Mouse (Mus musculus) forebrain, embryonic 13.5 days (tissue): Measurements from ENCODE around the gene Tiam1. TPM values are rescaled to one million over a fixed set of nuclear protein-coding genes. Genes with fewer than 3 reads are reported as not detected.

Experiments used
- ATAC-seq: fragments of 200-750 bp; cut with Nextera tagmentation; 2 replicates; pipeline ENCODE4 v1.8.0; 2017
- H3K27ac ChIP-seq: fragments of 300-500 bp; sonication (generic); 2 replicates; pipeline ENCODE4 v1.5.1; 2015; ENCODE audit warnings: inconsistent platforms, mild to moderate bottlenecking, moderate library complexity
- H3K27me3 ChIP-seq: fragments of 300-500 bp; sonication (generic); 2 replicates; pipeline ENCODE4 v1.6.1; 2015; ENCODE audit warnings: mild to moderate bottlenecking, inconsistent platforms
- H3K36me3 ChIP-seq: fragments of 300-500 bp; sonication (generic); 2 replicates; pipeline ENCODE4 v1.6.1; 2015; ENCODE audit warnings: mild to moderate bottlenecking, inconsistent platforms; ENCODE audit not compliant: poor library complexity, severe bottlenecking
- H3K4me1 ChIP-seq: fragments of 300-500 bp; sonication (generic); 2 replicates; pipeline ENCODE4 v1.6.1; 2015; ENCODE audit warnings: inconsistent platforms
- H3K4me2 ChIP-seq: fragments of 300-500 bp; sonication (generic); 2 replicates; pipeline ENCODE4 v1.6.1; 2015; ENCODE audit warnings: inconsistent platforms, mild to moderate bottlenecking, moderate library complexity
- H3K4me3 ChIP-seq: fragments of 300-500 bp; sonication (generic); 2 replicates; pipeline ENCODE4 v1.5.1; 2015; ENCODE audit warnings: mild to moderate bottlenecking, inconsistent platforms
- H3K9ac ChIP-seq: fragments of 300-500 bp; sonication (generic); 2 replicates; pipeline ENCODE4 v1.6.1; 2015; ENCODE audit warnings: mild to moderate bottlenecking, inconsistent platforms
- H3K9me3 ChIP-seq: fragments of 300-500 bp; sonication (generic); replicated peaks from 2 replicates; pipeline ENCODE4 v1.6.1; 2016; ENCODE audit warnings: inconsistent platforms
- WGBS: fragments of 180-500 bp; shearing (Covaris S2); methylation state at CpG from one replicate; pipeline ENCODE4 v1.1.7; 2015; 5-methylcytosine and 5-hydroxymethylcytosine counted together
- polyA plus RNA-seq: library from polyadenylated mRNA; unstranded; fragments of >200 nt; fragmentation: Nextera tagmentation; extraction: Ambion mirVana; gene quantifications from 2 replicates; pipeline ENCODE4 v1.2.1, GENCODE M21; 2015

The Tiam1 gene
- polyA plus RNA-seq, 1 experiment from 2014 or later = 29.4 TPM

DNA sequence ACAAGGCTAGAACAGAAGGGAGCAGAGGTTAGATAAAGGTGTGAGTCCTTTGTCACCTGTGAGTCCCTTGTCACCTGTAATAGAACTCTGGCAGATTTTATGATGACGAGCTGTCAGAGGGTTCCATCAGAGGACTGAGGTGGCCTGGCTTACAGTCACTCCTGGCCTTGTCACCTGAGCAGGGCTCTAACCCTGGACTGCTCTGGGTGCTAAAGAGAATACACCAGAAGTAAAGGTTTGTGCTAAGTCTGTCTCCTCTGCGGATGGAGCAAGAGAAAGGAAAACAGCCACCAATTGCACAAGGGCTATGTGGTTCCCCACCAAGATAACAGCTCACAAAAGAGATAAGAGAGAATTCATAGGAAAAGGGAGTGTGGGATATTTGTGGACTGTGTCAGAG lies 404.0 kb downstream of the Tiam1 start:
- Histone ChIP-seq H3K9ac (no peak overlapping the region), H3K4me2 (no peak overlapping the region), H3K27me3 (no peaks in the 10 kb centered on the region), H3K27ac (no peak overlapping the region), H3K4me3 (no peak overlapping the region), H3K9me3 (no peaks in the 10 kb centered on the region), H3K36me3 (no peaks in the 10 kb centered on the region), H3K4me1 (0 out of 2 replicates have a peak, but pooled peaks cover 6% of the 10 kb centered on the region)
- ATAC-seq = no peak
- WGBS = 49% methylated on average over 2 of the region's 2 CpGs

DNA sequence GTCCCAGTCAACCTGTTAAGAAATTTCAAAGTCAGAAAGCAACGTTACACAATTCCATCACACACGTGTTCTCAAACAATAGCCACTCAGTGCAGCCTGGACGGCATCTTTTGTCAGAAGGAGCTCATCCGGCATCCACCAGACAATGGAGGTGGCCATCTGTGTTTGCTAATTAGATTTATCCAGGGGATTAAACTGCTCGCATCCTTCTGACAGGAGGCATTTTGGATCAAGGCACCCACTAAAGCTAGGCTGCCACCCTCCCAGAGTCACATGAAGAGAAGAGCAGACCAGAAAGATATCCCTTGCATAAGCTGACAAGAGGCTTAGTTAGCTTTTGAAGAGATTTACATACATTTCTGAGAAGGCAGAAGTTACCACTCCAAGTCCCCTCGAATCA lies 404.6 kb downstream of the Tiam1 start:
- no peak overlapping the region for H3K4me2 ChIP-seq

More for the DNA sequence above, 404.6 kb downstream of the Tiam1 start:
- WGBS = 5% methylated on average over 6 of the region's 6 CpGs
- Histone ChIP-seq H3K9ac (no peak overlapping the region), H3K36me3 (no peaks in the 10 kb centered on the region), H3K4me1 (0 out of 2 replicates have a peak, but pooled peaks cover 6% of the 10 kb centered on the region), H3K4me3 (no peak overlapping the region), H3K9me3 (no peaks in the 10 kb centered on the region), H3K27me3 (no peaks in the 10 kb centered on the region), H3K27ac (no peak overlapping the region)
- no peak for ATAC-seq

Other genes starting within 250 kb of the Tiam1 start
- gene Sod1, start 77.0 kb upstream of the Tiam1 start, polyA plus RNA-seq = 954 and 979 TPM in 2 replicates
- gene Scaf4, start 140.7 kb upstream of the Tiam1 start, polyA plus RNA-seq = 25.7 and 27.8 TPM in 2 replicates
- 10.3 and 11.1 TPM in 2 replicates for gene Hunk, start 242.2 kb upstream of the Tiam1 start, polyA plus RNA-seq